Mouse (Mus musculus): Measurements from ENCODE around the gene Ssbp2. TPM values are rescaled to one million over a fixed set of nuclear protein-coding genes. Genes with fewer than 3 reads are reported as not detected.

The Ssbp2 gene
- polyA plus RNA-seq, 1 experiment from 2014 or later = 204 TPM

DNA sequence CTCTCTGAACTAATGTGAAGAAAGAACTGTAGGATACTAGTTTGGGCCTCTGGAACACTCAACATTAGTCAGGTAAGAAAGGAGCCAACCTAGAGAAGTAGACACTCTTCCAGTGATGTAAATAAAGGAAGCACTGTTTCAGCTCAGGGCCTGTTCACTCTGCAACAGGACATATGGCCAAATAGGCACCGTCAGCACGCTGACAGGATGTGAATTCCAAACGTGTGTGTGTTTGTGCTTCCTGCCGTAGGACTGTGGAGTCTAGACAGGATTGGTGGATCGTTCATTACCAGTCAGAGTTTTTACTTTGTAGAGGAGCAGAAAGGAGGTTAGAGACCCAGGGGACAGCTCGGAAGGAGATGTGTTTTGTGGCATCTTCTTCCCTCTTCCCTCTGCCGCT lies 174.0 kb downstream of the Ssbp2 start:
- DNase-seq (ENCODE audit: low spot score) (no peak), ATAC-seq (ENCODE audit: low FRiP score) (no peak)
- Histone ChIP-seq H3K9ac (no peak overlapping the region), H3K27ac (no peak overlapping the region), H3K4me3 (replicated peaks; ENCODE audit: low read length) (no peak overlapping the region), H3K36me3 (replicated peaks; ENCODE audit: control insufficient read depth, insufficient read depth) (no peaks in the 10 kb centered on the region), H3K4me2 (replicated peaks) (no peak overlapping the region), H3K9me3 (ENCODE audit: control insufficient read depth, low read length) (no peaks in the 10 kb centered on the region), H3K27me3 (ENCODE audit: control insufficient read depth, insufficient read depth, low read length) (no peaks in the 10 kb centered on the region), H3K4me1 (replicated peaks; ENCODE audit: control insufficient read depth, insufficient read depth, low read length) (no peaks in the 10 kb centered on the region)
- WGBS = 72% methylated on average over 7 of the region's 7 CpGs

DNA sequence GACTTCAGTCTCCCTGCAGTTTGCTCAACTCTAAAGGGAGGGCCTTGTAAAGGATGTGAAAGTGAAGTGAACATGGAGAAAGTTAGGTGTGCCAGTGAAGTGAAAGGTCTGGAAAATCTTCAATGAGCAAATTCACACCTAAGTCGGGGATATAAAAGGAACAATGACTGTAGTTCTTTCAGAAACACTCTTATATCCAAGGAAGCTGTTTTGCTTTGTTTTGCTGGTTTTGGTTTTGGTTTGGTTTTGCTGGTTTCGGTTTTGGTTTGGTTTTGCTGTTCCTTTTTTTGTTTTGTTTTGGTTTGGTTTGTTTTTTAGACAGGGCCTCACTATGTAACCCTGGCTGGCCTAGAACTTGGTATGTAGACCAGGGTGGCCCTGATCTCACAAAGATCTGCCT lies 175.9 kb downstream of the Ssbp2 start:
- ATAC-seq (ENCODE audit: low FRiP score) (no peak), DNase-seq (ENCODE audit: low spot score) (no peak)
- H3K9ac ChIP-seq = no peak overlapping the region
- no peak overlapping the region for H3K27ac ChIP-seq
- H3K4me3 ChIP-seq (replicated peaks; ENCODE audit: low read length) = no peak overlapping the region
- H3K36me3 ChIP-seq (replicated peaks; ENCODE audit: control insufficient read depth, insufficient read depth) = no peaks in the 10 kb centered on the region
- no peaks in the 10 kb centered on the region for H3K27me3 ChIP-seq (ENCODE audit: control insufficient read depth, insufficient read depth, low read length)
- H3K4me1 ChIP-seq (replicated peaks; ENCODE audit: control insufficient read depth, insufficient read depth, low read length) = no peaks in the 10 kb centered on the region
- no peaks in the 10 kb centered on the region for H3K9me3 ChIP-seq (ENCODE audit: control insufficient read depth, low read length)
- H3K4me2 ChIP-seq (replicated peaks) = no peak overlapping the region
- 94% methylated on average over 2 of the region's 2 CpGs for WGBS

DNA sequence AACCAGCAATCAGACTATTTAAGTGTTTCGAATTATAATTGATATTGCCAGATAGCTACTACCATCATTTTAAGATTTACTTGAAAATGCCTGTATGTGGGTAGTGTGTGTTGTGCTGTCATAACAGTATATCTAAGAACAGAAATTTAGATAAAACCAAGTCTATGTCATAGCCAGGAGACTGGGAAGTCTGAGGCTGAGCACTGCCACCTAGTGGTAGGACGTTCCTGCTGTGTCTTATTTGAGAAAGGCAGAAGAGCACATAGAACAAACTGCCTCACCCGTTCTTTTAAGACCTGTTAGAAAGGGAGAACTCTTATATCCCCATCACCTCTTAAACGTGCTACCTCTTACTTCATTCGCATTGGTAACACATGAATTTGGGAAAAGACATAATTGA lies 176.7 kb downstream of the Ssbp2 start:
- Histone ChIP-seq H3K4me2 (replicated peaks) (no peak overlapping the region), H3K9ac (no peak overlapping the region), H3K27ac (no peak overlapping the region), H3K36me3 (replicated peaks; ENCODE audit: control insufficient read depth, insufficient read depth) (no peaks in the 10 kb centered on the region), H3K4me3 (replicated peaks; ENCODE audit: low read length) (no peak overlapping the region), H3K9me3 (ENCODE audit: control insufficient read depth, low read length) (no peaks in the 10 kb centered on the region), H3K4me1 (replicated peaks; ENCODE audit: control insufficient read depth, insufficient read depth, low read length) (no peaks in the 10 kb centered on the region), H3K27me3 (ENCODE audit: control insufficient read depth, insufficient read depth, low read length) (no peaks in the 10 kb centered on the region)
- ATAC-seq (ENCODE audit: low FRiP score) = peak; percentile 86
- 20% methylated on average over 5 of the region's 5 CpGs for WGBS
- peak; percentile 92 for DNase-seq (ENCODE audit: low spot score)

GRCm38 (mm10) chr13:91638836-91639235 lies 178.8 kb downstream of the Ssbp2 start:
- no peak overlapping the region for H3K4me2 ChIP-seq (replicated peaks)
- ATAC-seq (ENCODE audit: low FRiP score) = no peak
- no peak for DNase-seq (ENCODE audit: low spot score)
- H3K27me3 ChIP-seq (ENCODE audit: control insufficient read depth, insufficient read depth, low read length) = no peaks in the 10 kb centered on the region
- no peaks in the 10 kb centered on the region for H3K36me3 ChIP-seq (replicated peaks; ENCODE audit: control insufficient read depth, insufficient read depth)
- 89% methylated on average over 5 of the region's 5 CpGs for WGBS
- no peaks in the 10 kb centered on the region for H3K9me3 ChIP-seq (ENCODE audit: control insufficient read depth, low read length)
- no peaks in the 10 kb centered on the region for H3K4me1 ChIP-seq (replicated peaks; ENCODE audit: control insufficient read depth, insufficient read depth, low read length)
- H3K4me3 ChIP-seq (replicated peaks; ENCODE audit: low read length) = no peak overlapping the region
- no peak overlapping the region for H3K27ac ChIP-seq
- no peak overlapping the region for H3K9ac ChIP-seq

DNA sequence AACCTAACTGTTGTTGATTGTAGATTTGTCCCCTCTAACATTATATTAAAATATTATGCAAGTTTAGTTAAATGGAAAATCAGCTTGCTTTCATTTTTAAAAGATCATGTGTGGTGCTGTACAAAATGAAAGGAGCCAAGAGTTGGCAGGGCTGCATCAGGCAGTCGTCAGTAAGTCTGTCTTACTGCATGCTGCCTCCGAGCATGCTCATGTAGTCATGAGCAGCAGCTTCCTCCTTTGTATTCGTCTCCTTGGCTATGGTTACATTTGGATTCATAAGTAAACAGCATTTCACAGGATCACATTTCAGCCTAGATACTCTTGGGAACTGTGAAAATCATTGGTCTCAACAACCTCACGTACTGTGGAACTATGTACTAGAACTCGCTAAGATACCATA lies 180.1 kb downstream of the Ssbp2 start:
- H3K27me3 ChIP-seq (ENCODE audit: control insufficient read depth, insufficient read depth, low read length) = no peaks in the 10 kb centered on the region
- no peaks in the 10 kb centered on the region for H3K9me3 ChIP-seq (ENCODE audit: control insufficient read depth, low read length)
- no peak overlapping the region for H3K4me3 ChIP-seq (replicated peaks; ENCODE audit: low read length)
- no peaks in the 10 kb centered on the region for H3K36me3 ChIP-seq (replicated peaks; ENCODE audit: control insufficient read depth, insufficient read depth)
- H3K27ac ChIP-seq = no peak overlapping the region
- WGBS = 78% methylated on average over 5 of the region's 5 CpGs
- H3K9ac ChIP-seq = no peak overlapping the region
- no peak overlapping the region for H3K4me2 ChIP-seq (replicated peaks)
- H3K4me1 ChIP-seq (replicated peaks; ENCODE audit: control insufficient read depth, insufficient read depth, low read length) = no peaks in the 10 kb centered on the region
- ATAC-seq (ENCODE audit: low FRiP score) = no peak
- no peak for DNase-seq (ENCODE audit: low spot score)

GRCm38 (mm10) chr13:91648240-91648639 lies 188.2 kb downstream of the Ssbp2 start:
- Histone ChIP-seq H3K4me1 (replicated peaks; ENCODE audit: control insufficient read depth, insufficient read depth, low read length) (no peaks in the 10 kb centered on the region), H3K9me3 (ENCODE audit: control insufficient read depth, low read length) (no peaks in the 10 kb centered on the region), H3K4me2 (replicated peaks) (no peak overlapping the region), H3K36me3 (replicated peaks; ENCODE audit: control insufficient read depth, insufficient read depth) (peaks cover 7% of the 10 kb centered on the region; the same call in 1 of the 2 replicates), H3K27me3 (ENCODE audit: control insufficient read depth, insufficient read depth, low read length) (no peaks in the 10 kb centered on the region), H3K4me3 (replicated peaks; ENCODE audit: low read length) (no peak overlapping the region), H3K9ac (no peak overlapping the region), H3K27ac (no peak overlapping the region)
- DNase-seq (ENCODE audit: low spot score) = peak; percentile 66
- WGBS = 25% methylated on average over 6 of the region's 6 CpGs
- peak; percentile 92 for ATAC-seq (ENCODE audit: low FRiP score)

DNA sequence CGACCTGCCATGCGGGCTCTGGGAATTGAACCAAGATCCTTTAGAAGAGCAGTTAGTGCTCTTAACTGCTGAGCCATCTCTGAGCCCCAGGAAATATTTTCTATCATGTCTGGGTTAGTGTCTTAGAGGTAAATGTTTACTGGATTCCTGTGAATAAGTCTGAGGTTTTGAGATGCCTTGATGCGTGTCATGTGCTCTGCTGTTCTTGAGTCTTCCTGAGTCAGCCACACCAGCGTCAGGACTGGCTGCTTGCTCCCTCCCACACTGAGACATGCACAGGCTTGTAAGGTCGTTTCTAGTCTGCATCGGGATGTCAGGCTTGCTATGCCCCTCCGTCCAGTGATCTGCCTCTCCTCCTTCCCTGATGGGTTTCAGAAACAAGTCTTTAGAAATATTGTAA lies 189.8 kb downstream of the Ssbp2 start:
- Histone ChIP-seq H3K9me3 (ENCODE audit: control insufficient read depth, low read length) (no peaks in the 10 kb centered on the region), H3K27ac (no peak overlapping the region), H3K9ac (no peak overlapping the region), H3K4me1 (replicated peaks; ENCODE audit: control insufficient read depth, insufficient read depth, low read length) (no peaks in the 10 kb centered on the region), H3K4me2 (replicated peaks) (no peak overlapping the region), H3K4me3 (replicated peaks; ENCODE audit: low read length) (no peak overlapping the region), H3K27me3 (ENCODE audit: control insufficient read depth, insufficient read depth, low read length) (no peaks in the 10 kb centered on the region), H3K36me3 (replicated peaks; ENCODE audit: control insufficient read depth, insufficient read depth) (peaks cover 7% of the 10 kb centered on the region; the same call in 1 of the 2 replicates)
- DNase-seq (ENCODE audit: low spot score) = no peak
- WGBS = 74% methylated on average over 7 of the region's 7 CpGs
- no peak for ATAC-seq (ENCODE audit: low FRiP score)

DNA sequence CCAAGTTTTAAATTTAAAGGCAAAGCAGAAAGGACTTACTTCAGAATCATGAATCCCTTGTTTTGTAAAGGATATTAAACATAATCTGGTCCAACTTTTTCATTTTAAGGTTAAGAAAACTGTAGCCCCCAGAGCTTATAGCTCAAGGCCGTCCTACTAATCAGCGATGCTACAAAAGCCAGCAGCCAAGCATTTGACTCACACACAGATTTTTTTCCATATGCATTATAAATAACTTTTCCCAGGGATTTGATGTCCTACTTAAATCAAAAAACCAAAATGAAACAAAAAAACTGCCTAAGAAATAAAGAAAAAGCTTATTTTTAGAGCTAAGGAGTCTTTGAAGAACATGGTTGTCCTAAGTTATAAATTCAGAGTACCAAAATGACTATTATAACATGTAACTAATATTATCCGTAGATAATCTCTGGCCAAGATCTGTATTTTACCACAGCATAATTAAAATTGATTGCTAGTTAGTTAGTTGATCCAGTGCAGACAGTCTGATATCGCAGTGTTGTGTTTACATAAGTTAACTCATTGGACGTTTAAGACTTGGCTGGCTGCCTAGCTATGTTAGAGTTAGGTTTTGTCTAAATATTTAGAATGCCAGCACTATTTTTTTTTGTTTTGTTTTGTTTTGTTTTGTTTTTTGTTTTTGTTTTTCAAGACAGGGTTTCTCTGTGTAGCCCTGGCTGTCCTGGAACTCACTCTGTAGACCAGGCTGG lies 201.1 kb downstream of the Ssbp2 start:
- H3K27ac ChIP-seq = no peak overlapping the region
- no peak for ATAC-seq (ENCODE audit: low FRiP score)
- no peak overlapping the region for H3K4me2 ChIP-seq (replicated peaks)
- no peak overlapping the region for H3K4me3 ChIP-seq (replicated peaks; ENCODE audit: low read length)
- no peaks in the 10 kb centered on the region for H3K27me3 ChIP-seq (ENCODE audit: control insufficient read depth, insufficient read depth, low read length)
- H3K9me3 ChIP-seq (ENCODE audit: control insufficient read depth, low read length) = no peaks in the 10 kb centered on the region
- DNase-seq (ENCODE audit: low spot score) = no peak
- H3K9ac ChIP-seq = no peak overlapping the region
- H3K4me1 ChIP-seq (replicated peaks; ENCODE audit: control insufficient read depth, insufficient read depth, low read length) = no peaks in the 10 kb centered on the region
- no peaks in the 10 kb centered on the region for H3K36me3 ChIP-seq (replicated peaks; ENCODE audit: control insufficient read depth, insufficient read depth)
- 84% methylated on average over 5 of the region's 5 CpGs for WGBS

DNA sequence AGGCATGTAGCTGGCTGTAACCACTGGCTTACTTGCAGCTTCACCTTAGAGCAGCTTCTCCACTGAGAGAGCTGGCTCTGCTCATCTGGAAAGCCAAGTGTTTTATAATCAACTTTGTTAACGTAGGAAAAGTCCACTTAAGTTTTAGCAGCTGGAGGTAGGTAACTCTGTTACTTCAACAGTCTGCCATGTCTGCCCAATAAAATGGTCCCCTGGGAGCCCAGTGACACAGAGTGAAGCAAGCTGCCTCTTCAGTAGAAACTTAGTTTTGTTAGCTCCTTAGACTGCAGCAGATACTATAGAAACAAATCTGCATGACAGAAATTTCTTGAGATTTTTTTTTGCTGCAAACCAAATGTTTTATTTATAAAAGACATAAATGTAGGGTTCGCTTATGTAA lies 202.7 kb downstream of the Ssbp2 start:
- ATAC-seq (ENCODE audit: low FRiP score) (no peak), DNase-seq (ENCODE audit: low spot score) (no peak)
- Histone ChIP-seq H3K4me1 (replicated peaks; ENCODE audit: control insufficient read depth, insufficient read depth, low read length) (no peaks in the 10 kb centered on the region), H3K27me3 (ENCODE audit: control insufficient read depth, insufficient read depth, low read length) (no peaks in the 10 kb centered on the region), H3K9ac (no peak overlapping the region), H3K27ac (no peak overlapping the region), H3K36me3 (replicated peaks; ENCODE audit: control insufficient read depth, insufficient read depth) (no peaks in the 10 kb centered on the region), H3K4me2 (replicated peaks) (no peak overlapping the region), H3K4me3 (replicated peaks; ENCODE audit: low read length) (no peak overlapping the region), H3K9me3 (ENCODE audit: control insufficient read depth, low read length) (no peaks in the 10 kb centered on the region)
- WGBS = 85% methylated on average over 2 of the region's 2 CpGs

DNA sequence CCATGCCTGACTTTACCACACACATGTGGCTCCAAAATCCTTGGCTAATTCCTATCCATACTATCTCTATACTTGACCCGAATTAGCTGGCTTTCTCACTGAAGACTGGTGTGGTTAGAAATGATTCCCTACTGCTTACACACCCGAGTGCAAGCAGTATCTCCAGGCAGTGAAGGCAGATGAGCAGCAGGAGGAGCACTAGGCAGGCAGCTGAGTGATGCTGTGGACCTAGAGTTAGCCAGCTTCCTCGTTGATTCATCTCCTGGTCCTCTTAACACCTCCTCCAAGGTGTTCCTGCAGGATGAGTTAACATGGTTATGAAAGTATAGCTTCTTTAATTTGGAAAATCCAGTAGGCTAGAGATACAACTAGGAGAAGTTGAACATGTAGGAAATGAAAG lies 213.2 kb downstream of the Ssbp2 start:
- no peak for ATAC-seq (ENCODE audit: low FRiP score)
- WGBS = 88% methylated on average over 3 of the region's 3 CpGs
- no peaks in the 10 kb centered on the region for H3K27me3 ChIP-seq (ENCODE audit: control insufficient read depth, insufficient read depth, low read length)
- no peak overlapping the region for H3K4me3 ChIP-seq (replicated peaks; ENCODE audit: low read length)
- no peak overlapping the region for H3K9ac ChIP-seq
- H3K36me3 ChIP-seq (replicated peaks; ENCODE audit: control insufficient read depth, insufficient read depth) = peaks cover 12% of the 10 kb centered on the region
- H3K4me1 ChIP-seq (replicated peaks; ENCODE audit: control insufficient read depth, insufficient read depth, low read length) = no peaks in the 10 kb centered on the region
- H3K4me2 ChIP-seq (replicated peaks) = no peak overlapping the region
- H3K27ac ChIP-seq = no peak overlapping the region
- DNase-seq (ENCODE audit: low spot score) = no peak
- H3K9me3 ChIP-seq (ENCODE audit: control insufficient read depth, low read length) = no peaks in the 10 kb centered on the region

All from hindbrain, embryonic 14.5 days (tissue).